Mouse (Mus musculus) ES-E14 (cell line): ENCODE data around the gene Gm5105. TPM values are rescaled to one million over a fixed set of nuclear protein-coding genes. Genes with fewer than 3 reads are reported as not detected.

Experiments used
- DNase-seq: peaks from one replicate; pipeline ENCODE4 v3.0.0-alpha.2; 2013; ENCODE audit warnings: low read depth, low spot score
- H3K27ac ChIP-seq: 2 replicates; pipeline ENCODE4 v1.5.1; 2012; ENCODE audit warnings: low read depth, mild to moderate bottlenecking, low read length, moderate library complexity, mixed read lengths; ENCODE audit not compliant: poor library complexity, insufficient read depth, severe bottlenecking
- H3K36me3 ChIP-seq: 2 replicates; pipeline ENCODE4 v1.6.1; 2012; ENCODE audit warnings: mild to moderate bottlenecking, low read length, moderate library complexity, mixed read lengths; ENCODE audit not compliant: control insufficient read depth, poor library complexity, insufficient read depth, severe bottlenecking
- H3K4me1 ChIP-seq, 2 experiments: fragments of 150-350 bp in 1 of 2; sonication (generic) in 1 of 2; 2 replicates each; pipeline ENCODE4 v1.6.1; 2012; ENCODE audit warnings: low read length in 2 of 2, mild to moderate bottlenecking in 1 of 2, mixed read lengths in 1 of 2; ENCODE audit not compliant: control insufficient read depth in 2 of 2, insufficient read depth in 2 of 2, poor library complexity in 1 of 2
- H3K4me3 ChIP-seq, 2 experiments: fragments of 150-350 bp in 1 of 2; sonication (generic) in 1 of 2; 2 replicates each; pipeline ENCODE4 v1.5.1; 2012; ENCODE audit warnings: low read length in 2 of 2, low read depth in 1 of 2, mild to moderate bottlenecking in 1 of 2, mixed read lengths in 1 of 2; ENCODE audit not compliant: insufficient read depth in 1 of 2, poor library complexity in 1 of 2, severe bottlenecking in 1 of 2
- H3K9ac ChIP-seq: 2 replicates; pipeline ENCODE4 v1.6.1; 2012; ENCODE audit warnings: low read depth, mild to moderate bottlenecking, low read length, mixed read lengths; ENCODE audit not compliant: poor library complexity, insufficient read depth, severe bottlenecking
- H3K9me3 ChIP-seq: fragments of 150-350 bp; sonication (generic); 2 replicates; pipeline ENCODE4 v1.6.1; 2012; ENCODE audit warnings: low read depth, mild to moderate bottlenecking, low read length; ENCODE audit not compliant: control insufficient read depth, insufficient read depth
- CHD2 ChIP-seq: IDR thresholded peaks from 2 replicates; pipeline ENCODE4 v1.6.1; 2014; ENCODE audit warnings: mild to moderate bottlenecking, low read depth, low read length, inconsistent platforms
- HCFC1 ChIP-seq: IDR thresholded peaks from 2 replicates; pipeline ENCODE4 v1.6.1; 2012; ENCODE audit warnings: low read length, inconsistent platforms, borderline replicate concordance; ENCODE audit not compliant: insufficient read depth
- MAFK ChIP-seq: IDR thresholded peaks from 2 replicates; pipeline ENCODE4 v1.6.1; 2014; ENCODE audit warnings: mild to moderate bottlenecking, low read depth, low read length, inconsistent platforms; ENCODE audit not compliant: insufficient read depth
- ZC3H11A ChIP-seq: IDR thresholded peaks from 2 replicates; pipeline ENCODE4 v1.6.1; 2012; ENCODE audit warnings: low read depth, mild to moderate bottlenecking, inconsistent platforms, low read length, borderline replicate concordance
- ZNF384 ChIP-seq: IDR thresholded peaks from 2 replicates; pipeline ENCODE4 v1.6.1; 2012; ENCODE audit warnings: low read depth, low read length, inconsistent platforms
- in situ Hi-C, 2 experiments: fragments of 600-800 bp; cut with MboI; formaldehyde crosslinking; loops; one replicate each; pipeline ENCODE4 v1.15.1; 2025; ENCODE audit warnings: low sequenced_read_pairs in 2 of 2, inconsistent platforms in 1 of 2; ENCODE audit not compliant: unreplicated experiment in 2 of 2
- total RNA-seq: library from RNA; depleted of rRNA; stranded (reverse); fragments of 300-350 nt; gene quantifications from 2 replicates; pipeline ENCODE4 v1.2.3, GENCODE M21; 2012

Gm5105 gene
- total RNA-seq, 1 experiment, result not detected

GRCm38 (mm10) chr3:138074214-138074613, 7.0 kb upstream of the Gm5105 start:
- DNase-seq, result no peak
- H3K9me3 ChIP-seq, result no peaks in the 10 kb centered on the region
- in situ Hi-C loops, result no loop called here
- H3K9ac ChIP-seq, result no peak overlapping the region
- TF ChIP-seq HCFC1 (no peak), ZNF384 (no peak), CHD2 (no peak)
- peaks cover 0 to 1% of the 10 kb centered on the region in 2 experiments; a peak in 1 of 4 replicates for H3K4me1 ChIP-seq
- H3K27ac ChIP-seq, result no peak overlapping the region
- H3K4me3 ChIP-seq, result no peak overlapping the region
- no peaks in the 10 kb centered on the region for H3K36me3 ChIP-seq

- in situ Hi-C loops, result no loop called here
- H3K36me3 ChIP-seq, result no peaks in the 10 kb centered on the region
- TF ChIP-seq ZC3H11A, result no peak
- TF ChIP-seq MAFK, result no peak
- no peak for TF ChIP-seq HCFC1
- TF ChIP-seq CHD2, result no peak
- no peak for TF ChIP-seq ZNF384
- no peak overlapping the region for H3K27ac ChIP-seq
- no peaks in the 10 kb centered on the region for H3K9me3 ChIP-seq
- peaks cover 0 to 1% of the 10 kb centered on the region in 2 experiments; a peak in 1 of 4 replicates for H3K4me1 ChIP-seq
- no peak for DNase-seq
- no peak overlapping the region for H3K9ac ChIP-seq
- no peak overlapping the region for H3K4me3 ChIP-seq
Observed at GRCm38 (mm10) chr3:138071476-138072073, 4.4 kb upstream of the Gm5105 start.

- Histone ChIP-seq H3K4me1 (peaks cover 0 to 1% of the 10 kb centered on the region in 2 experiments; a peak in 1 of 4 replicates), H3K9ac (no peak overlapping the region), H3K9me3 (no peaks in the 10 kb centered on the region), H3K4me3 (no peak overlapping the region), H3K36me3 (no peaks in the 10 kb centered on the region), H3K27ac (no peak overlapping the region)
- in situ Hi-C loops, result no loop called here
- DNase-seq, result no peak
- TF ChIP-seq HCFC1, result no peak
- TF ChIP-seq MAFK, result no peak
- no peak for TF ChIP-seq ZC3H11A
- TF ChIP-seq CHD2, result no peak
- TF ChIP-seq ZNF384, result no peak
Observed at GRCm38 (mm10) chr3:138071004-138071403, 3.8 kb upstream of the Gm5105 start.

- in situ Hi-C loops, result no loop called here
- Histone ChIP-seq H3K9ac (no peak overlapping the region), H3K36me3 (no peaks in the 10 kb centered on the region), H3K9me3 (no peaks in the 10 kb centered on the region), H3K4me3 (no peak overlapping the region), H3K4me1 (peaks cover 0 to 1% of the 10 kb centered on the region in 2 experiments; a peak in 1 of 4 replicates), H3K27ac (no peak overlapping the region)
- TF ChIP-seq HCFC1 (no peak), CHD2 (no peak), ZNF384 (no peak), MAFK (no peak), ZC3H11A (no peak)
- no peak for DNase-seq
Observed at GRCm38 (mm10) chr3:138069756-138070511, 2.7 kb upstream of the Gm5105 start.
